ENCODE assay signal across 8 mouse cellular contexts in genomic region chr7:120843037-120843621, GRCm38 (mm10). TPM values are rescaled to one million over a fixed set of nuclear protein-coding genes. Genes with fewer than 3 reads are reported as not detected.
A peak's percentile ranks its signal among the peaks of the same experiment; 100 is the strongest.
DNase-seq lines count a peak whose midpoint lies in the region; ATAC-seq lines count a peak whose summit lies in the region.

No protein-coding gene starts in this region.

- DNase-seq in adipocyte (ENCODE audit: low spot score) = peak; percentile 75
- peak; percentile 77 for DNase-seq in embryo, embryonic 10 days (ENCODE audit: low spot score)
- DNase-seq in gastrocnemius, postnatal 10 days = peak; percentile 86
- DNase-seq in left cerebral cortex, postnatal 10 days (ENCODE audit: extremely low spot score in 1 of 2, low spot score in 2 of 2) = peak; percentile 87 to 93
- peak; percentile 86 for DNase-seq in right cerebral cortex, postnatal 36 days (ENCODE audit: low spot score in 2 of 2)
- DNase-seq in urinary bladder, postnatal 4 days (ENCODE audit: low spot score in 2 of 2) = peak; percentile 84 to 88

- intact Hi-C loops in left cerebral cortex, postnatal 10 days (cut with DNase I) = loop anchor here (2.0 to 5.0 kb wide), 2 partner anchors 39 to 74 kb away; partner anchors contain the start of gene Polr3e

- peak; percentile 49 for ATAC-seq in inflammation-experienced regulatory T-cells, adult 6 months
- peak; percentile 68 for ATAC-seq in megakaryocyte progenitor cell, adult 5-6 weeks (replicated peaks; ENCODE audit: poor library complexity)

RNA-seq across cellular contexts. Expression of gene Eef2k, which starts 0.5 kb away (rescaled TPM):
- total RNA-seq in gastrocnemius, postnatal 10 days (2021) = 10 to 100 TPM; 56.3 to 60.9 TPM
- 1 to 10 TPM in 2 of 3 experiments, under 1 TPM in 1; 0.73 to 2.7 (median 2.2) TPM for polyA plus RNA-seq in inflammation-experienced regulatory T-cells, adult 6 months (2017; shearing (Covaris generic))
- 10 to 100 TPM; 45.1 to 46.0 TPM for total RNA-seq in left cerebral cortex, postnatal 10 days (2021)
- total RNA-seq in megakaryocyte progenitor cell, adult 5-6 weeks (2015) = 32.5 and 34.4 TPM in 2 replicates
- total RNA-seq in megakaryocyte progenitor cell, adult 5-6 weeks (2017) = 80.5 and 85.0 TPM in 2 replicates

RNA-seq across cellular contexts. Expression of gene Gm5737, which starts 31.0 kb away (rescaled TPM):
- total RNA-seq in gastrocnemius, postnatal 10 days (2021) = under 1 TPM in 1 of 2 experiments, not detected in 1; 0.31 TPM
- polyA plus RNA-seq in inflammation-experienced regulatory T-cells, adult 6 months (2017; shearing (Covaris generic)) = not detected
- under 1 TPM in 1 of 2 experiments, not detected in 1; 0.28 TPM for total RNA-seq in left cerebral cortex, postnatal 10 days (2021)
- total RNA-seq in megakaryocyte progenitor cell, adult 5-6 weeks (2015) = not detected in 2 replicates
- not detected in 2 replicates for total RNA-seq in megakaryocyte progenitor cell, adult 5-6 weeks (2017)

Comparison
In these comparisons a context has a peak if more than half of its experiments do, and no peak if none do; other contexts are left out.
1. Peak in every context shown above with its lines: DNase-seq and ATAC-seq.